Mouse (Mus musculus) adrenal gland, adult 18-20 months (tissue): ENCODE results near the gene Ephx1. TPM values are rescaled to one million over a fixed set of nuclear protein-coding genes. Genes with fewer than 3 reads are reported as not detected.
"Not testable (repeated sequence)": the region's sequence is repeated elsewhere in the genome, so short reads cannot be mapped to it uniquely, and the experiment has no call there.

Source experiments
- DNase-seq, 2 experiments: peaks; one replicate each; pipeline ENCODE4 v3.0.0; 2021 to 2022; ENCODE audit warnings: low spot score in 2 of 2
- total RNA-seq, 2 experiments: library from RNA; stranded (reverse); gene quantifications; 1 replicate in 1 of 2; 2 replicates in 1 of 2; pipeline ENCODE4 v1.2.3; 2021

Ephx1 gene
- total RNA-seq, 2 experiments from 2014 or later: 198 to 228 TPM

DNA sequence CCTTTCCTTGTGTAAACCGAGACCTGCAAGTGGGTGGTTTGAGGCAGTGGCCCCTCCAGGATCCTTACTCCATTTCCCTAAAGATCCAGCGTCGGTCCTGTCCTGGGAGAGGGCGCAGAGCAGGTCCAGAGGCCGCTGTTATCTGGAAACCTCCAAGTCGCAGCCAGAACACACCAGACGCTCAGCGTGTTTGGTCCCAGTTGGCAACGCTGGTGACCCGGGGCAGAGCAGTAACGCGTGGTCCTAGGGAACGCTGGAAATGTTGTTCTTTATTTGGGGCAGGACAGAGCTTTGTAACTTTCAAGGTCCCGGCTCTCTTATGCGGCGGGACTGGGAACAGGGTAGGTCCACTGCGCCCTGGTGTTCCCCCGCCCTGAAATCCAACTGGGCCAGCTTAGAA is 79.0 kb downstream of the Ephx1 start:
- DNase-seq: no peak

DNA sequence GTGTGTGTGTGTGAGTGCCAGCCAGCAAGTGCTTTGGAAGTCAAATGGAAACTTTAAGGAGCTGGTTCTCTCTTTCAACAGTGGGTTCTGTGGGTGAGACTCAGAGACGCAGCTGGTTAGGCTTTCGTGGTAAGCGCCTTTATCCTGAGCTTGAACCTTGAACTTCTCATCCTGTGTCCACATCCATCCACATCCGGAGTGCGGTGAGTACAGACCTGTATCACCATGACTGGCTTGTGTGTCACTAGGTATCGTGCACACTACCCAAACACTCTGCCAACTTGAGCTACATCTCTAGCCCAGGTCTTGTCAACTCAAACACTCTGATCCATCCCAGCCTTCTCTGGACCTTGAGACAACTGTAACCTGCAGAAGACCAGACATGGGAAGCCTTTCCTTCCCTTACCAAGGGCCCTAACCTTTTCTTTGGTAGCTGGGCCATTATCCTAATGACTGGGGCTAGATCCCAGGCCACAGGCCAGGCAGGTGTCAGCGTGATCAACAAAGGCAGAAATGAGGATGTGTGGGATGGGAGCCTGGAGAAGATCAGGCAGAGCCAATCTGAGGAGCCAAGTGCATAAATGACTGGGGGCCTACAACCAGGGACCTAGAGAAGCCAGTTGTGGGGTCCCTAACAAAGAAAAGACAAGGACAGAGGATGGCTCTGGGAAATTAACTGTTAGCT is 79.8 kb downstream of the Ephx1 start:
- DNase-seq: no peak

DNA sequence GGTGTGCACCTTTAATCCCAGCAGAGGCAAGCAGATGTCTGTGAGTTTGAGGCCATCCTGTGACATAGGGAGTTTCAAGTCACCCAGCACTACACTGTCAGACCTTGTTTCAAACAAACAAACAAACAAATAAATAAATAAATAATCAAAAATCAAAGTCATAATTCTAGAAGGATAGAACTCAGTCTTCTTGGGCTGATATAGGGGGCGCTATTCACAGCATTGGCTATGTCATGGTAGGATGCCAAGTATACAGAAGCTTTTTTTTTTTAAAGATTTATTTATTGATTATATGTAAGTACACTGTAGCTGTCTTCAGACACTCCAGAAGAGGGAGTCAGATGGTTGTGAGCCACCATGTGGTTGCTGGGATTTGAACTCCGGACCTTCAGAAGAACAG is 81.9 kb downstream of the Ephx1 start:
- DNase-seq: not testable (repeated sequence)

DNA sequence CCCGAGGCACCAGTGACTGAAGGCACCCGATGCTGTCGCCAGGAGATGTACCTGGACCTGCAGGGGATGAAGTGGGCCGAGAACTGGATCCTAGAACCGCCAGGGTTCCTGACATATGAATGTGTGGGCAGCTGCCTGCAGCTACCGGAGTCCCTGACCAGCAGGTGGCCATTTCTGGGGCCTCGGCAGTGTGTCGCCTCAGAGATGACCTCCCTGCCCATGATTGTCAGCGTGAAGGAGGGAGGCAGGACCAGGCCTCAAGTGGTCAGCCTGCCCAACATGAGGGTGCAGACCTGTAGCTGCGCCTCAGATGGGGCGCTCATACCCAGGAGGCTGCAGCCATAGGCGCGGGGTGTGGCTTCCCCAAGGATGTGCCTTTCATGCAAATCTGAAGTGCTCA is 83.1 kb downstream of the Ephx1 start:
- not testable (repeated sequence) for DNase-seq

DNA sequence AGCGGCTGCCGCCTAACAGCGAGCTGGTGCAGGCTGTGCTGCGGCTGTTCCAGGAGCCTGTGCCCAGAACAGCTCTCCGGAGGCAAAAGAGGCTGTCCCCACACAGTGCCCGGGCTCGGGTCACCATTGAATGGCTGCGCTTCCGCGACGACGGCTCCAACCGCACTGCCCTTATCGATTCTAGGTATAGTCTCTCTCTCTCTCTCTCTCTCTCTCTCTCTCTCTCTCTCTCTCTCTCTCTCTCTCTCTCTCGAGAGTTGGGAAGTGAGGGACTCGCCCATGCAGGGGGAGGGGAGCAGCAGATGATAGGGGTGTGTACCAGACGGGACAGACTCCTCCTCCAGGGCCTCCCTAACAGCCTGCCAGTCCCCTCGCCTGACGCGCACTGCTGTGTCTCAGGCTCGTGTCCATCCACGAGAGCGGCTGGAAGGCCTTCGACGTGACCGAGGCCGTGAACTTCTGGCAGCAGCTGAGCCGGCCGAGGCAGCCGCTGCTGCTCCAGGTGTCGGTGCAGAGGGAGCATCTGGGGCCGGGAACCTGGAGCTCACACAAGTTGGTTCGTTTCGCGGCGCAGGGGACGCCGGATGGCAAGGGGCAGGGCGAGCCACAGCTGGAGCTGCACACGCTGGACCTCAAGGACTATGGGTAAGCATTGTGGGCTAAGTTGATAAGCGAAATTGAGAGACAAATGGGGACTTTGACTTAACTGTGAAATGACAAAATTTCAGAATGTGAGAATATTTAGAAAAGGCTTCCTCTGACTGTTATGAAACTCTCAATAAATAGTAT is 83.9 kb downstream of the Ephx1 start:
- peak; percentile 40 to 42 for DNase-seq

DNA sequence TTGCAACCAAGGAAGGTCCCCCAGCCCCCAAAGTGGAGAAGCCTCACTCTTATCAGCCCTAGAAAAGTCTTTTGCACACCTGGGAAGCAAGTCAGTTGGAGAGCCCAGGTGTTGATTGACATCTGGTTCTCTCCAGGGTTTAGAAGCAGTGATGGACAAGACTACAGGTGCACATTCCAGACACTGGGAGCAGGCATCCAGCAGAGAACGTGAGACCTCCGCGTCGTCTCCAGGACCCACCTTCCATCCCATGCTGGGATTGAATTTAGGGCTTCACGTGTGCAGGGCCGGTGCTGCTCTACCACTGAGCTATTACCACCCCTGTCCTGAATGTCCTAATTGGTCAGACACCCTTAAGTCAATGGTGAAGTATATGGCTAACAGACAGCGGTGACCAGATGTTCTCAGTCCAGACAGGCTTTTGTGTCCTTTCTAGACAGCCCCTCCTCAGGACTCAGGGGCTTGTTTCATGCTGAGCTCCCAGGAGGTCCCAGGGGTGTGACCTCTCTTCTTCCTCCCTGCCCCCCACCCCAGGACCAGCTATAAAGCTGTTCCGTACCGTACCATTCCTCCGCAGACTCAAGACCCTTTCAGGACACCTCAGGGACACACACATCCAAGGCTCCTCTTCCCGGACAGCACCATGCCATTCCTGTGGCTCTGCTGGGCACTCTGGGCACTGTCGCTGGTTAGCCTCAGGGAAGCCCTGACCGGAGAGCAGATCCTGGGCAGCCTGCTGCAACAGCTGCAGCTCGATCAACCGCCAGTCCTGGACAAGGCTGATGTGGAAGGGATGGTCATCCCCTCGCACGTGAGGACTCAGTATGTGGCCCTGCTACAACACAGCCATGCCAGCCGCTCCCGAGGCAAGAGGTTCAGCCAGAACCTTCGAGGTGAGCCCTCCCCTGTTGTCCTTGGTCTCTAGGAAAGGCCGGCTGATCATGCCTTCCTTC is 86.0 kb downstream of the Ephx1 start, which contains the start of gene Lefty1:
Gene Lefty1 (plus strand): TSS at position 556 of the 953 bp plus-strand sequence.
- no peak for DNase-seq

DNA sequence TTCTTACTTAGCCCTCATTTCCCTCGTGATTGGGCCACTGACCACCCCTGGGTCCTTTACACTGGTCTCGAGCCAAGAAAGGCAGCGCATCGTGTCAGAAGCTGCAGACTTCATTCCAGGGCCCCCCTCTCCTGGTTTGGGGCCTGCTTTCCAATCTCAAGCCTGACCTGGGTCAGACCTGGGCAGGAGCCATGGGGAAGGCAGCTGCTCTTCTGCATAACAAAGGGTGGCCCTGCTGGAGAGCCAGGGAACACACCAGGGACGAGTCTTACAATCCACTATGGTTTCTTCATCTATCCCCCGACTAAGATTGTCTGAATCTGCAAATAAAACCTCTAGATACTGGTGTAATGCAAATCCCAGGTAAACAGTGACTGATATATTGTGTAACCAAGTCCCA is 87.0 kb downstream of the Ephx1 start:
- no peak for DNase-seq

DNA sequence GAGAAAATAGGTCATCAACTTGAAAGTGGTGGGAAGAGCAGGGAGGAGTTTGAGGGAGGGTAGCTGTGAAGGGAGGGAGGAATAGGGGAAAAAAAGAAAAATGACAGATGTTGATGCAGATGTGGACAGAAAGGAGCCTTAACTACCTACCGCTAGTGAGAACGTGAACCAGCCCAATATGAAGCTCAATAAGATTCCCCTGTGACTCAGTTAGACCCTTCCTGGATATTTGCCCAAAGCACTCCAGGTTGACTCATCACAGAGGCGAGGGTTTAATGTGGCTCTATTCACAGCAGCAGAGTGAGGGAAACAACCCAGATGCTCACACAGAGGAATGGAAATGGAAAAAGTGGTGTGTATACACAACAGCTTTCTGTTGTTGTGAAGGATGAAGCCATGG is 89.6 kb downstream of the Ephx1 start:
- no peak for DNase-seq

DNA sequence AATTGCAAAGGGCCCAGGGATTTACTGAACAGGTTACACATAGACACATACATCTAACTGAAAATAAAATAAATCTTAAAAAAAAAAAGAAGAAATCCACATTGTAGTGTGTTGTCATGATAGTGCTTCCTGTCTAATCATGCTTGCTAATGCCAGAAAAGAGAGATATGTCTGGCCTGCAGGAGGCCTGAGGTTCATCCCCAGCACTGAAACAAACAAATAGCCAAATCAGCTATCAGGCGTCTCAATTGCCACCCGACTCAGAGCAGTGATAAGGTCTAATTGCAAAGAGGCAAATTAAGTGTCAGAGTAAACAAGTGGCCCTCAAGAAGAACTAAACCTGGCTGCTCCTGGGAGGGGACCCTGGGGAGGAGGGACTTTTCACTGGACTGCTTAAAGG is 91.1 kb downstream of the Ephx1 start:
- no peak for DNase-seq

DNA sequence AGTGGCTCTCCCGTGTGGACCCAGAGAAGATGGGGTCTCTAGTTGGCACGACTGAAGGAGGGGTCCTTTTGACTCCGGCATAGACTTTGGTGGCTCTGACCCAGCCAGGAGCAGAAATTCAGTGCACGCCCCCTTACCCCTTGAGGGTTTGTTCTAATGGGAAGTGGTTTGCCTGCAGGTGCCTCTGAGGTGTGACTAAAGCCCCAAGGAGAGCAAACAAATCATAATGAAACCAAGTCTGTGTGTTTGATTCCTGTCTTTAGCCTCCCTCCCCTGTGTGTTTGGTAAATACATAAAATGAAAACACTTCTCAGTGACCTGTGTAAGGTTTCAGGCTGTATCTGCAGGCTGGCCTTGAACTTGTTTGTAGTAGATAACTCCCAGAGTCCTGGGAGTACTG is 94.4 kb downstream of the Ephx1 start:
- no peak for DNase-seq

Other genes with a start within 250 kb of the Ephx1 start
- 100 to 1,000 TPM; 557 to 688 TPM for gene H3f3a, start 207.0 kb downstream of the Ephx1 start, total RNA-seq
- gene Sde2, start 169.8 kb downstream of the Ephx1 start, total RNA-seq: 10 to 100 TPM; 21.5 to 22.9 TPM
- gene Lefty2, start 127.8 kb downstream of the Ephx1 start, total RNA-seq: under 1 TPM; 0.32 to 0.73 TPM
- 10 to 100 TPM; 30.3 to 34.3 TPM for gene Pycr2, start 116.6 kb downstream of the Ephx1 start, total RNA-seq
- 1 to 10 TPM; 3.3 to 5.7 TPM for gene Lefty1, start 85.9 kb downstream of the Ephx1 start, total RNA-seq
- 10 to 100 TPM; 44.7 to 77.9 TPM for gene Tmem63a, start 78.6 kb downstream of the Ephx1 start, total RNA-seq
- not detected for gene 9130409I23Rik, start 30.3 kb upstream of the Ephx1 start, total RNA-seq
- 10 to 100 TPM; 17.4 to 19.2 TPM for gene Nvl, start 123.3 kb upstream of the Ephx1 start, total RNA-seq
- 10 to 100 TPM; 48.2 to 57.8 TPM for gene Cnih4, start 123.8 kb upstream of the Ephx1 start, total RNA-seq
- 100 to 1,000 TPM; 117 to 139 TPM for gene Wdr26, start 191.1 kb upstream of the Ephx1 start, total RNA-seq